Mouse (Mus musculus) T-helper 1 cell (primary cell): ENCODE data around the gene Slc38a3.
"Not testable (repeated sequence)": the region's sequence is repeated elsewhere in the genome, so short reads cannot be mapped to it uniquely, and the experiment has no call there.

ENCODE experiments used
- in situ Hi-C: fragments of 300-600 bp; cut with MboI, MseI; formaldehyde crosslinking; loops from one replicate; pipeline ENCODE4 v1.15.1; 2025; ENCODE audit warnings: high pct_unique_total_duplicates

Slc38a3 gene

GRCm38 (mm10) chr9:107696106-107696479, 26.8 kb upstream of the Slc38a3 start:
- in situ Hi-C loops = no loop called here

GRCm38 (mm10) chr9:107695441-107696105, 26.2 kb upstream of the Slc38a3 start:
- in situ Hi-C loops = no loop called here

DNA sequence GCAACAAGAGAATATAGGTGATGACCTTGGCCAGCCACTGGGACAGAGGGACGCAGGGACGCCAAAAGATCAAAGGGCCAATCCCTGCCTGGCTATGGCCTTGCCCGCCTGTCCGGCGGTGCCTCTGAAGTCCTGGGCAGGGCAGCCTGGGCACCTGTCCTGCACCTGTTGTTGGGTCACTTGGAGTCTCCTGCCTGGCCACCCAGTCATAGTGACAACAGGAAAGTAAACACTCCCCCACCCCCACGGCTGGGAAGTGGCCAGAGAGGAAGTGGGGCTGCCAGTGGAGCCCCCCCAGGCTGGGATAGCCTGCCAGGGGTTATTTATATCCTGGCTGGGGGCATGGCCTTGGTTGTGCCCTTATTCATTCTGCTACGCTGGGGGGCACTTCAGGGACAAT, 25.3 kb upstream of the Slc38a3 start:
- in situ Hi-C loops = no loop called here

GRCm38 (mm10) chr9:107693433-107693987, 24.2 kb upstream of the Slc38a3 start:
- in situ Hi-C loops = no loop called here

DNA sequence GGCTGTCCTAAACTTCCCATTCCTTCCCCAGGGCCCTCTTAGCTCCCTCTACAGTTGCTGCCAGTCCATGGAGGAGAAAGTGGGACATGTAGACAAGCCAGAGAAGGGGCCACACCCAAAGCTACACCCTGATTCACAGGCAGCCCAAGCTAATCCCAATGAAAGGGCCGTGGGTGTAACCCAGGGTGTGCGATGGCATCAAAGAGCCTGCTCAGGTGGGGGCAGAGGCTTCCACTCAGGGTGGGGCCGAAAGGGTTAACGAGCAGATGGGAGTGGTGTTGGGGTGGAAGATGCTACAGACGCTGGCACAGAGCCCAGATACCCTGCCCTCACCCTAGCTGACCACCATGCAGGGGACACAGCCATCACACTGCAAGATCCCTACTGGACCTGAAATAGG, 23.5 kb upstream of the Slc38a3 start:
- in situ Hi-C loops = no loop called here

GRCm38 (mm10) chr9:107690391-107690790, 21.1 kb upstream of the Slc38a3 start:
- in situ Hi-C loops = no loop called here

- in situ Hi-C loops = loop anchor here (5.0 kb wide), 1 partner anchor 48 kb away; no protein-coding TSS in a partner anchor
Observed at GRCm38 (mm10) chr9:107688939-107689338, 19.6 kb upstream of the Slc38a3 start.

DNA sequence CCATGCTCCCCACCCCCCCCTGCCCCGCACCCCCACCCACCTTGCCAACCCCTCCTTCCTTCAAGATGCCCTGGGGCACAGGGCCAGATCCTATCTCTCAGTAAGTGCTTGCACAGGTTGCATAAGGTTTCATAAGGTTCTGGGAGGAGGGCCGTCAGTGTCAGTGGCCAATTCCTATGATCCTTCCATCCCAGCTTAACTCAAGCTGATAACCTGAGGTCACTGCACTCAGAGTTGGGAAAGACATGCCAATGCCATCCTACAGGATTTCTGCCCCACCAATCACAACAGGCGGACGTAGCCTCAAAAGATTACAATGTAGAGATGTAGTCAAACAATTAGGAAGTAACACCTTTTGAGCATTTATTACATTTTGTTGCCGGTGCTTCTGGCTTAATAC, 19.1 kb upstream of the Slc38a3 start:
- in situ Hi-C loops = loop anchor here (5.0 kb wide), 1 partner anchor 49 kb away; no protein-coding TSS in a partner anchor

- in situ Hi-C loops = loop anchor here (5.0 kb wide), 1 partner anchor 52 kb away; no protein-coding TSS in a partner anchor
Observed at GRCm38 (mm10) chr9:107685231-107685981, 16.1 kb upstream of the Slc38a3 start.

DNA sequence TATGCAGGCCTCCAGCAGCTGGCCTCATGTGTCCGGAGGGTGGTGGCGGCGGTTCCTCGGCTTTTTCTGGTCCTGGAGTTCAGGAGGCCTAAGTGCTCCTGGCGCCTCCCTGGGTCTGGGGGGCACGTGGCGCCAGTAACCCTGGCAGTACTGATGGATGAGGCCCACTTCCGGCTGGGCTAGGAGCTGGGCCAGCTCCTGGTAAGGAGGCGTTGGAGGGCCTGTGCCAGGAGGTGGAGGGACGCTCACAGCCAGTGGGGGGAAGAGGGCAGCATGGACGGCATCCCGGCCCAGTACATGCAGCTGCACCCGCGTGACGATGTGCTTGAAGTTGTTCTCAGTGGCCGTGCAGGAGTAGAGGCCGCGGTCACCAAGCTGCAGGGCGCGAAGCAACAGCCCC, 13.1 kb upstream of the Slc38a3 start:
- in situ Hi-C loops = no loop called here

- in situ Hi-C loops = no loop called here
Observed at GRCm38 (mm10) chr9:107679501-107679900, 10.2 kb upstream of the Slc38a3 start, which contains the start of gene Gnat1. Gene Gnat1, minus strand, starts transcription at chr9:107679712.

DNA sequence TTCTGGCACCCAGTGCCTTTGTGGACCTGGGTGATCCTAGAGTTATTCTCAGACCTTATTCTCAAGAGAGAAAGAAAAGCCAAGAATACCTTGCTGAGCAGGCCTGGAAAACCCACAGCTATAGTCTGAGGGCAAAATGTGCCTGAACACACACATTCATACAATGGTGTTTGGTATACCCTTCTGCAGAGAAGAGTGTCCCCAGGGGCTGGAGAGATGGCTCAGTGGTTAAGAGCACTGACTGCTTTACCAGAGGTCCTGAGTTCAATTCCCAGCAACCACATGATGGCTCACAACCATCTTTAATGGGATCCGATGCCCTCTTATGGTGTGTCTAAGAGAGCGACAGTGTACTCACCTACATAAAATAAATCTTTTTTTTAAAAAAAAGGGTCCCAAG, 9.5 kb upstream of the Slc38a3 start:
- in situ Hi-C loops = no loop called here

DNA sequence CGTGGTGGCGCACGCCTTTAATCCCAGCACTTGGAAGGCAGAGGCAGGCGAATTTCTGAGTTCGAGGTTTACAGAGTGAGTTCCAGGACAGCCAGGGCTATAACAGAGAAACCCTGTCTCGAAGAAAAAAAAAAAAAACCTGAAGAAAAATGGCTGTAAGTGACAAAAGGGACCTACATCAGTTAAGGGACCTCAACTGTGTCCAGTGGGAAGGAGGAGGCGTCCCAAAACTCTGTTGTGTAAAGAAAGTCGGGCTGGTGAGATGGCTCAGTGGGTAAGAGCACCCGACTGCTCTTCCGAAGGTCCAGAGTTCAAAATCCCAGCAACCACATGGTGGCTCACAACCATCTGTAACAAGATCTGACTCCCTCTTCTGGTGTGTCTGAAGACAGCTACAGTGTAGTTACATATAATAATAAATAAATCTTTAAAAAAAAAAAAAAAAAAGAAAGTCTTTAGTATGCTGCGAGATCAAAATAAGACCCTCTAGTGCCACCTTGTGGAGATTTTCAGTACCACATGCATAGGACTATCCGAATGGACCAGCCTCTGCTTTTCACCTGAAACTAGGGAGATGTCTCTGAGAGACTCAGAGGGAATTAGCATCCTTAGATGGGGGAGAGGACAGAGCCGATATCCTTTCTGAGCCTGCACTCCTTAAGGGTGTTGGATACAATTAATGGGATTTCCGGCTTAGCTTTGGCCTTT, 8.6 kb upstream of the Slc38a3 start:
- in situ Hi-C loops = not testable (repeated sequence)

DNA sequence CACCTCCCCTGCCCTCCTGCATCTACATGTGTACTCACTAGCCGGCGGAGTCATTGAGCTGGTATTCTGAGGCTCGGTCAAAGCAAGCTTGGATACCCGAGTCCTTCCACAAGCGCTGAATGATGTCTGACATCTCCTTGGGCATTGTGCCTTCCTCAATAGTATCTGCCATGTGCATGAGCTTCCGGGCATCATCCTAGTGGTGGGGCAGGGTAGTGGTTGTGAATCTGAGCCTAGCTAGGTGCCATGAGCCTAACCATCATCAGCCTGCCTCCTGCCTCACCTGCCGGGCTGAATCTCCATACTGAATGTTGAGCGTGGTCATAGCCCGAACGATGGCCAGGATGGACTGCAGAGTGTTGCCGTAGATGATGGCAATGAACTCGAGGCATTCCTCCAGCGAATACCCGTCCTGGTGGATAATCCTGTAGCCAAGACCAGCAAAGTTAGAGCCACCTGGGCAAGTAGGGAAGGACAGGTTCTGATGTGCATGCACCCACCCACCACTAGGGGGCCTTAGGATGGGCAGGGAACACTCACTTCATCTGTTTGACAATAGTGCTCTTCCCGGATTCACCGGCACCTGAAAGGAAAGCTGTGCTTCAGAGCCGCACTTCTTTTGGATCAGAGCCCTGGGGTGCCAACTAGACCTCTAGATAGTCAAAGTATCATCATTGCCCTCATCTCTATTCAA, 7.9 kb upstream of the Slc38a3 start:
- in situ Hi-C loops = no loop called here

GRCm38 (mm10) chr9:107676302-107676701, 7.0 kb upstream of the Slc38a3 start:
- in situ Hi-C loops = no loop called here

GRCm38 (mm10) chr9:107675671-107676301, 6.5 kb upstream of the Slc38a3 start:
- in situ Hi-C loops = no loop called here

DNA sequence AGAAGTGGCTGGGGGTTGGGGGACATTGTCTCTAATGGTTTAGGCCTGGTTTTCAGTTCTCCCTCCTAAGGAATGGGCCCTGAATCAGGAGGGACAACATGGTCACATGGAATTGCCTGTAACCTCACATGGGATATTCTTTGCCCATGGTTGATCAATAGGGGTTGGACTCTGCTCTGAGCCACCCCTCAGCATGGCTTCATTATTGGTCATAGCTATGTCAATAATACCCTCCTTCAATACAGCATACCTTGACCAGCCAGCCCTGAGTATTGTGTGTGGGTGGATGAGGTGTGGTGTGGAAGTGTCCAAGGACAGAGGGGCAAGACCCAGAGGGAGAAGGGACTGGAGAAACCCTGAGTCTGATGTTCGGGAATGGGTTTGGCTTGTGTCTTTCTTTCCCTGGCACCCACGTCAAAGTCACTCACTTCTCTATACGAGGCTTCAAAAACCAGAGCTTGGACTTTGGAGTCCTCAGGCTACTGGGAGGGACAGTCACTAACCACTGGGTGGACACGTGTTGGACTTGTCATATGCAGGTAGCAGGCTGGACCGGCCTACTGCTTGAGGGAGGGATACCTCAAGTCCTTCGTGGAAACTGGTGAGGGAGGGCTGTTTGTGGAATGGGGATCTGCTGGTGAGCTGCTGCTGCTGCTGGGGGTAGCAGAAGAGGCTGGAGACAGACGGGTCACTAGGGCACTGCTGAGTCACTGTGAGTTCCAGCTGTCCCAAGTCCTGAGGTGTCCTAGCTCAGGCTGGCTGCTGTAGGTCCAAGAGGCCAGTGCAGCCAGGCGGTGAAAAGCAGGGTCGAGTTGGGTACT, 5.5 kb upstream of the Slc38a3 start:
- in situ Hi-C loops = no loop called here

GRCm38 (mm10) chr9:107670259-107670658, 929 bp upstream of the Slc38a3 start:
- in situ Hi-C loops = no loop called here

GRCm38 (mm10) chr9:107668916-107669315, 414 bp downstream of the Slc38a3 start:
- in situ Hi-C loops = no loop called here

DNA sequence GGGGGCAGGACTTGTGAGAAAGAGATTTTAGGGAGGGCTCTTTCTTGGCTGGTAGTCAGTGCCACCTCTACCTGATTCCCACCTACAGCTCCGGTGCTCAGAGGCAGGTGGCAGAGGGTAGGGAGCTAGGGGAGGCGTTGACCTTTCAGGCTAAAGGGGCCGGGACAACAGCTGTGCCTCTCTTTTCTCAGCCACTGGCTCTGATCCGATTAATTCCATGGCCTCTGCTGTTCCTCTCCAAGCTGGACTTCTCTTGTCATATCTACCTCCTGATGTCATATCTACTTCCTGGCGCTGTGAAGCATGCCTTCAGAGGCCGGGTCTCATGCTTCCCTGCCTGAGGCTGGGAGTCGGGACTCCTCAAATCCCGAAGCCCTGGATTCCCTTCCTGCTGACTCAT, 1.3 kb downstream of the Slc38a3 start:
- in situ Hi-C loops = no loop called here
